Mouse (Mus musculus): ENCODE measurements around the gene Ostm1. TPM values are rescaled to one million over a fixed set of nuclear protein-coding genes. Genes with fewer than 3 reads are reported as not detected.
A peak's percentile ranks its signal among the peaks of the same experiment; 100 is the strongest.

Gene Ostm1
- polyA plus RNA-seq, 1 experiment = 7.5 TPM

DNA sequence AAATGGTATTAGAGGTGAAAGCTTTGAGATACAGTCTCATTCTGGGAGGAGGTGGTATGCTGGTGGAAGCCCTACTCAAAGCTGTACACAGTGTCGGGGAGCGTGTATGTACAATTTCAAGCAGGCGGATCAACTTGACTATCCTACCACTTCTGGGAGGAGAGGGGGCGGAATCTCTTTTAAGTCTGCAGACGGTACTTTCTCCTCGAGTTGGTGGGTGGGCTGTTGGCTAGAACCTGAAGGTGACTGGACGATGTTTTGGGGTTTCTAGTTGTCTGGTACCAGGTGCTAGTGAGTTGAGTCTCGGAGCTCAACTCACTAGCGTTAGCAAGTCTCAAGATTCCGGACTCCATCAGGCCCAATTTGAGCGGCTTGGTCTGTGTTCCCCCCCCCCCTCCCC lies 51.4 kb downstream of the Ostm1 start:
- H3K4me3 ChIP-seq (replicated peaks) = peak overlapping the region; percentile 87
- H3K27me3 ChIP-seq (replicated peaks) = peaks cover 86% of the 10 kb centered on the region
- TF ChIP-seq GATA1 (IDR thresholded peaks at IDR 0.05; ENCODE audit: borderline replicate concordance, low read length) = no peak
- peaks cover 8% of the 10 kb centered on the region for H3K9me3 ChIP-seq
- no peaks in the 10 kb centered on the region for H3K36me3 ChIP-seq (replicated peaks; ENCODE audit: low read length)
- peaks cover 64% of the 10 kb centered on the region for H3K4me1 ChIP-seq

DNA sequence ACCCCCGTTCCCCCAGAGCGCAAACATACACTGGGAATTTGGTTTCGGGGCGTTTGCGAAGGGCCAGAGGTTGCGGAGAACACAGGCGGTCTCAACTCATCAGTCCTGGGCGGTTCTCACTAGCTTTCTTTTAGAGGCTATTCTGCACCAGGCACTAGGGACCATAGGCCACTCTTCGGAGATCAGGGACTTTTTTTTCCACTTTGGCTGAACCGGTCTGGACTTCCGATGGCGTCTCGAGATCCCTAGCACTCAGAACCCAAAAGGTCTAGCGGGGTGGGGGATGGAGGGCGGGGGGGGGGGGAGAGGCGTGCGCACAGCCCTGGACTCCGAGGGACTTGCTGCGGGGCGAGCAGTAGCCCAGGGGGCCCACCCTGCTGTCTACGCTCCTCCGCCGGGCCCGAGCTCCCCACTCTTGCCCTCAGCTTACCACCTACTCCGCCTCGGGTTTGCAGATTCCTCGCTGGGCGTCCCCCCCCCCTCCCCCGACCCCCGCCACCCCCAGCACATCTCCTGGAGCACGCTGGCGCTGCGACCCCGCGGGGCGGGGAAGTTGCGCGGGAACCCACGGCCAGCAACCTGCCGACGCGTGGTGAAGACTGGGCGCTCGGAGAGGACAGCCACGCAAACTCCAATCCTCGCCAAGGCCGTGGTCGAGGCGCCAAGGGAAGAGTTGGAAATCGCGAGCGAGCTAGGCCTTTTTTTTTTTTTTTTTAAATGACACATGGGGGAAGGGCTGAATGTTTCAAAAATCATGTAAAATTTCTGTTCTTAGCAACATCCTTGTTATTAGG lies 52.1 kb downstream of the Ostm1 start:
- no peaks in the 10 kb centered on the region for H3K36me3 ChIP-seq (replicated peaks; ENCODE audit: low read length)
- peaks cover 9% of the 10 kb centered on the region for H3K9me3 ChIP-seq
- peaks cover 66% of the 10 kb centered on the region for H3K4me1 ChIP-seq
- no peak for TF ChIP-seq GATA1 (IDR thresholded peaks at IDR 0.05; ENCODE audit: borderline replicate concordance, low read length)
- TF ChIP-seq FLI1 (IDR thresholded peaks at IDR 0.05; ENCODE audit: low read length) = no peak
- peak overlapping the region; percentile 87 for H3K4me3 ChIP-seq (replicated peaks)
- H3K27me3 ChIP-seq (replicated peaks) = peaks cover 82% of the 10 kb centered on the region

DNA sequence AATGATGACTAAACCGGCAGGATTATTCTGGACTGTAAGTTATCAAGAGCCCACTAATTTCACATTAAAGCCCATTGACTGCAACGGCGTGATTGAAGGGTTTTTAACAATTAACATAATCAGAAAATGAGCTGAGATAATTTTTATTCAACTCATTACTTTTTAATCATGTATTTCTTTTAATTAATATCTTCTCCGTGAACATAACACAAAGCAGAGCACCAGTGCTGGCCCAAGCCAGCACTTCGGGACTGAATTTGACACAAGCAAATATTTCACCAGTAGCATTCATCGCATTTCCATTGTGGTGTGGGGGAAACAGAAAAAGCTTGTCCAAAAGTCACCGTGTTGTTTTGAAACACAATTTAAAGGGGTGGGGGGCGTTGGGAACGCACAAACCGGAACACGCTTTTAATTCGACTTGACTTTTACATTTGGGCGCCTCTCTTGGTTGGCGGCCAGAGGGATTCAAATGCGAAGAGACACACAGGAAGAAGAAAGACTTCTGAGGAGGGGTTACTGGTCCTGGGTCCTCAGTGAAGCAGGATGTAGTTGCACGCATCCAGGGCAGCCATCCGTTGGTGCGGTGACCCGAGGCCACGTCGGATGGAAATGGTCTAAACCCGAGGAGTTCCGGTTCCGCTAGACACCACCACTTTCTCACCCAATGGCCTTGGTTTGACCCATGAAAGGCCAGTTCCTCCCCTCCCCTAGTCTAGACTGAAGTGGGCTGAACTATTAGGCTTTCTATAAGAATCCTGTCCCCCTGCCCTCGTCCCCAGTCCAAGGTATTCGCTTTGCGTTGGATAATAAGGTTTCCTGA lies 52.9 kb downstream of the Ostm1 start:
- Histone ChIP-seq H3K27me3 (replicated peaks) (peaks cover 74% of the 10 kb centered on the region), H3K4me1 (peaks cover 60% of the 10 kb centered on the region), H3K36me3 (replicated peaks; ENCODE audit: low read length) (no peaks in the 10 kb centered on the region), H3K9me3 (peaks cover 9% of the 10 kb centered on the region), H3K4me3 (replicated peaks) (peak overlapping the region; percentile 87)
- TF ChIP-seq FLI1 (IDR thresholded peaks at IDR 0.05; ENCODE audit: low read length) (no peak), GATA1 (IDR thresholded peaks at IDR 0.05; ENCODE audit: borderline replicate concordance, low read length) (no peak)

DNA sequence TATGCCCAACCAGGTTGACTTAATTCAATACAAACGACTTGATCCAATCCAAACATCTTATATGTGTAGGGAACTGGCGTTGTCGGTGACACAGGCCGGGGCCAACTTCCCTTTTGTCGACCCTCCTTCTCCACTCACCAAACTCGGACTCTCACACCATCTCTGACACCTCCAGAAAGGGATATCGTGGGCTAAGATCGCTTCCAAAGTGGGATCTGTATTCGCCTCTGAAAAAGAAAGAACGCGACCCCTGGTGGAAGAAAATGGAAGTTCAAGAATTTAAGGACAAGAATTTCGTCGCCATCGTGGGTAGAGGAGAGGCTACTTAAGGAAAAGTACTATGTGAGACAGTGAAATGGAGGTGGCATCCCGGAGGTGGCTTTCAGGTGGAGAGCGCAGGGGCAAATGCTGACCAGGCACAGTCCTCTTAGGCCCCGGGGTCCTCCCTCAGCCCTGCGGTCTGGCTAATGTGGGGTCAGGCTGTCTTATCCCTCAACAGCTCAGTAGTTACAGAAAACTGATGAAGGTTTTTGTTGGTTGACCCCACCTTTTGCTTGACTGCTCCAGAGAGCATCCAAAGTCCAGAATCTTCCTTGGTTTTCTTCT lies 53.7 kb downstream of the Ostm1 start:
- peaks cover 53% of the 10 kb centered on the region for H3K4me1 ChIP-seq
- H3K4me3 ChIP-seq (replicated peaks) = peak overlapping the region; percentile 87
- H3K9me3 ChIP-seq = peaks cover 9% of the 10 kb centered on the region
- TF ChIP-seq GATA1 (IDR thresholded peaks at IDR 0.05; ENCODE audit: borderline replicate concordance, low read length) (no peak), FLI1 (IDR thresholded peaks at IDR 0.05; ENCODE audit: low read length) (no peak)
- H3K27me3 ChIP-seq (replicated peaks) = peaks cover 67% of the 10 kb centered on the region
- no peaks in the 10 kb centered on the region for H3K36me3 ChIP-seq (replicated peaks; ENCODE audit: low read length)

- peak overlapping the region; percentile 21 for H3K4me3 ChIP-seq (replicated peaks)
- H3K9me3 ChIP-seq = peaks cover 17% of the 10 kb centered on the region
- TF ChIP-seq GATA1 (IDR thresholded peaks at IDR 0.05; ENCODE audit: borderline replicate concordance, low read length) (no peak), FLI1 (IDR thresholded peaks at IDR 0.05; ENCODE audit: low read length) (no peak)
- peaks cover 48% of the 10 kb centered on the region for H3K27me3 ChIP-seq (replicated peaks)
- H3K4me1 ChIP-seq = peaks cover 31% of the 10 kb centered on the region
- H3K36me3 ChIP-seq (replicated peaks; ENCODE audit: low read length) = no peaks in the 10 kb centered on the region
Observed at GRCm38 (mm10) chr10:42639856-42640255, 56.2 kb downstream of the Ostm1 start.

DNA sequence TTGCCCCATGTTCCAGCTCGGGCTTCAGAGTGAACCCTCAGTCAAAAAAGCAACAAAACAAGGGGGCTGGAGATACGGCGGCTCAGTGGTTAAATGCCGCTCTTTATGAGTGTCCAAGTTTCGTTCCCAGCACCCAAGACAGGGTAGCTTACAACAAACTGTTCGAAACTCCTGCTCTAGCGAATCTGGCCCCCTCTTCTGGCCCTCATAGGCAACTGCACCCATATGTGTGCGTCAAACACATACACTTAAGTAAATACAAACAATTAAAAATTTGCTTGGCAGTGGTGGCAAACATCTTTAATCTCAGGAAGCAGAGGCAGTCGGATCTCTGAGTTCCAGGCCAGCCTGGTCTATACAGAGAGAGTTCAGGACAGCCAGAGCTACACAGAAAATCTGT lies 60.0 kb downstream of the Ostm1 start:
- Histone ChIP-seq H3K4me1 (peaks cover 14% of the 10 kb centered on the region), H3K36me3 (replicated peaks; ENCODE audit: low read length) (no peaks in the 10 kb centered on the region), H3K9me3 (peaks cover 23% of the 10 kb centered on the region), H3K27me3 (replicated peaks) (peaks cover 24% of the 10 kb centered on the region), H3K4me3 (replicated peaks) (no peak overlapping the region)
- no peak for TF ChIP-seq GATA1 (IDR thresholded peaks at IDR 0.05; ENCODE audit: borderline replicate concordance, low read length)

GRCm38 (mm10) chr10:42646340-42646739 lies 62.7 kb downstream of the Ostm1 start:
- Histone ChIP-seq H3K4me1 (peaks cover 15% of the 10 kb centered on the region), H3K27me3 (replicated peaks) (peaks cover 16% of the 10 kb centered on the region), H3K4me3 (replicated peaks) (no peak overlapping the region), H3K36me3 (replicated peaks; ENCODE audit: low read length) (no peaks in the 10 kb centered on the region), H3K9me3 (peaks cover 23% of the 10 kb centered on the region)
- TF ChIP-seq GATA1 (IDR thresholded peaks at IDR 0.05; ENCODE audit: borderline replicate concordance, low read length) = no peak
- no peak for TF ChIP-seq FLI1 (IDR thresholded peaks at IDR 0.05; ENCODE audit: low read length)

DNA sequence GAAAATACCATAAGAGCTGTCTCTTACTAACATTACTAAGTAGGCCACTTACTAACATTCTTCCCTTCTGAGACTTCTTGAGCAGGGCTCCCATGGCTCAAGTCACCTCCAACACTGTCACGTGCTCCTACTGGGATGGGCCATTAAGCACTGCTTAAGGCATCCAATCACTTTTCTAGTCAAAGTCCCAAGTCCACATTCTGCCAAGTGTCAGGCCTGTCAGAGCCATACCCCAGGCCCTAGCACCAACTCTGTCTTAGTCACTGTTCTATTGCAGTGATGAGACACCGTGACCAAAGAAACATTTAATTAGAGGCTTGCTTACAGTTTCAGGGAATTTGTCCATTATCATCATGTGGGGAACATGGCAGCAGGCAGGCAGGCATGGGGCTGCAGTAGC lies 78.3 kb downstream of the Ostm1 start:
- Histone ChIP-seq H3K4me1 (no peaks in the 10 kb centered on the region), H3K36me3 (replicated peaks; ENCODE audit: low read length) (no peaks in the 10 kb centered on the region), H3K4me3 (replicated peaks) (no peak overlapping the region), H3K27me3 (replicated peaks) (peaks cover 20% of the 10 kb centered on the region), H3K9me3 (peaks cover 53% of the 10 kb centered on the region)
- TF ChIP-seq FLI1 (IDR thresholded peaks at IDR 0.05; ENCODE audit: low read length) = no peak
- no peak for TF ChIP-seq GATA1 (IDR thresholded peaks at IDR 0.05; ENCODE audit: borderline replicate concordance, low read length)

DNA sequence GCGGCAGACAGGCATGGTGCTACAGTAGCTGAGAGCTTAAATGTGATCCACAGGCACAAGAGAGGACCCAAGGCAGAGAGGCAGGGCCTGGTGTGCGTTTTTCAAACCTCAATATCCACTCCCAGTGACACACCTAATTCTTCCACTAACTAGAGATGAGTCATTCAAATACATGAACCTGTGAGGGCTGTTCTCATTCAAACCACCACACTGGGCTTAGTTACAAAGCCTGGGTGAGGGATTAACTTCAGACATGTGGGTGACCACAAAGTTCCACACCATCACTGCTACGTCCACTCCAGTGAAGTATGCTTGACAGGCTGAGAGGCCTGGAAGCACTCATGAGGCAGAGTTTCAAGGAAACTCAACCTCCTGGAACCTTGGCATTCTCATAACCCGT lies 86.3 kb downstream of the Ostm1 start:
- no peaks in the 10 kb centered on the region for H3K4me1 ChIP-seq
- H3K4me3 ChIP-seq (replicated peaks) = no peak overlapping the region
- H3K27me3 ChIP-seq (replicated peaks) = peaks cover 5% of the 10 kb centered on the region
- H3K9me3 ChIP-seq = peaks cover 48% of the 10 kb centered on the region
- H3K36me3 ChIP-seq (replicated peaks; ENCODE audit: low read length) = peaks cover 2% of the 10 kb centered on the region
- TF ChIP-seq FLI1 (IDR thresholded peaks at IDR 0.05; ENCODE audit: low read length) (no peak), GATA1 (IDR thresholded peaks at IDR 0.05; ENCODE audit: borderline replicate concordance, low read length) (no peak)

GRCm38 (mm10) chr10:42672798-42673197 lies 89.2 kb downstream of the Ostm1 start:
- Histone ChIP-seq H3K4me1 (peaks cover 8% of the 10 kb centered on the region), H3K4me3 (replicated peaks) (no peak overlapping the region), H3K27me3 (replicated peaks) (peaks cover 5% of the 10 kb centered on the region), H3K36me3 (replicated peaks; ENCODE audit: low read length) (peaks cover 2% of the 10 kb centered on the region), H3K9me3 (peaks cover 39% of the 10 kb centered on the region)
- TF ChIP-seq FLI1 (IDR thresholded peaks at IDR 0.05; ENCODE audit: low read length) = no peak
- TF ChIP-seq GATA1 (IDR thresholded peaks at IDR 0.05; ENCODE audit: borderline replicate concordance, low read length) = no peak
